Mouse (Mus musculus) liver, postnatal 0 days (tissue): ENCODE data around the gene Fam171a2. TPM values are rescaled to one million over a fixed set of nuclear protein-coding genes. Genes with fewer than 3 reads are reported as not detected.

Experiments
- ATAC-seq: fragments of 200-750 bp; cut with Nextera tagmentation; 2 replicates; pipeline ENCODE4 v1.8.0; 2017; ENCODE audit warnings: mild to moderate bottlenecking, moderate library complexity
- DNase-seq: peaks from one replicate; pipeline ENCODE4 v3.0.0-alpha.2; 2016
- H3K27ac ChIP-seq: fragments of 300-500 bp; sonication (generic); 2 replicates; pipeline ENCODE4 v1.5.1; 2014; ENCODE audit warnings: antibody characterized with exemption, moderate library complexity, mild to moderate bottlenecking, low read depth
- H3K27me3 ChIP-seq: fragments of 300-500 bp; sonication (generic); 2 replicates; pipeline ENCODE4 v1.6.1; 2014; ENCODE audit warnings: low read length, control low read depth, mixed read lengths; ENCODE audit not compliant: insufficient read depth
- H3K36me3 ChIP-seq: fragments of 300-500 bp; sonication (generic); replicated peaks from 2 replicates; pipeline ENCODE4 v1.6.1; 2014; ENCODE audit warnings: mild to moderate bottlenecking, control low read depth, low read length, moderate library complexity, mixed read lengths; ENCODE audit not compliant: insufficient read depth
- H3K4me1 ChIP-seq: fragments of 300-500 bp; sonication (generic); 2 replicates; pipeline ENCODE4 v1.6.1; 2014; ENCODE audit warnings: antibody characterized with exemption, mild to moderate bottlenecking, control low read depth; ENCODE audit not compliant: insufficient read depth
- H3K4me2 ChIP-seq: fragments of 300-500 bp; sonication (generic); 2 replicates; pipeline ENCODE4 v1.6.1; 2014; ENCODE audit warnings: low read depth, mild to moderate bottlenecking, low read length, moderate library complexity, mixed read lengths
- H3K4me3 ChIP-seq: fragments of 300-500 bp; sonication (generic); 2 replicates; pipeline ENCODE4 v1.5.1; 2014; ENCODE audit warnings: low read depth, low read length
- H3K9ac ChIP-seq: fragments of 300-500 bp; sonication (generic); replicated peaks from 2 replicates; pipeline ENCODE4 v1.6.1; 2014; ENCODE audit warnings: mild to moderate bottlenecking, moderate library complexity
- H3K9me3 ChIP-seq: fragments of 300-500 bp; sonication (generic); 2 replicates; pipeline ENCODE4 v1.6.1; 2016; ENCODE audit warnings: mild to moderate bottlenecking, control low read depth, low read length, mixed read lengths
- CTCF ChIP-seq: sonication (generic); IDR thresholded peaks from 2 replicates; pipeline ENCODE4 v1.5.1; 2016; ENCODE audit warnings: antibody characterized with exemption, low read depth
- EP300 ChIP-seq: IDR thresholded peaks from 2 replicates; pipeline ENCODE4 v1.6.1; 2016; ENCODE audit warnings: antibody characterized with exemption, low read depth, mild to moderate bottlenecking
- WGBS: fragments of 180-500 bp; shearing (Covaris S2); extraction: QIAGEN DNeasy Blood & Tissue Kit; methylation state at CpG from one replicate; pipeline ENCODE4 v1.1.7; 2014; ENCODE audit not compliant: insufficient replicate concordance; 5-methylcytosine and 5-hydroxymethylcytosine counted together
- polyA plus RNA-seq: library from polyadenylated mRNA; unstranded; fragments of >200 nt; fragmentation: Nextera tagmentation; extraction: Ambion mirVana; gene quantifications from 2 replicates; pipeline ENCODE4 v1.2.1, GENCODE M21; 2015

Fam171a2 gene
- polyA plus RNA-seq, 1 experiment from 2014 or later = 0.23 TPM

DNA sequence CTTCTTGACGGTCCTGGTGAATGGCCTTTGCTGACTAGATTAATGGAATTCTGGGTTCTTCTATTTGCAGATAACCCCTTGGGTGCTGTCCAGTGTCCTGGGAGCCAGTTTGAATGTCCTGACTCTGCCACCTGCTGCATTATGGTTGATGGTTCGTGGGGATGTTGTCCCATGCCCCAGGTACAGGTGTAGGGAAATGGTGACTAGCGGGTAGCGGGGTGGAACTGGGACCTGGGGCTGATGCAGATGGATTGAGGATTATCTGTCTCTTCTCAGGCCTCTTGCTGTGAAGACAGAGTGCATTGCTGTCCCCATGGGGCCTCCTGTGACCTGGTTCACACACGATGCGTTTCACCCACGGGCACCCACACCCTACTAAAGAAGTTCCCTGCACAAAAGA lies 13.6 kb downstream of the Fam171a2 start:
- H3K4me2 ChIP-seq = 0 out of 2 replicates have a peak overlapping the region, but pooled peaks have one; percentile 61
- no peak overlapping the region for H3K4me3 ChIP-seq
- DNase-seq (no peak), ATAC-seq (no peak)
- H3K27me3 ChIP-seq = peaks cover 16% of the 10 kb centered on the region
- no peak overlapping the region for H3K27ac ChIP-seq
- no peak overlapping the region for H3K9ac ChIP-seq
- peaks cover 18% of the 10 kb centered on the region for H3K36me3 ChIP-seq
- H3K9me3 ChIP-seq = no peaks in the 10 kb centered on the region
- WGBS = 84% methylated on average over 7 of the region's 7 CpGs
- TF ChIP-seq EP300 (no peak), CTCF (no peak)
- peaks cover 26% of the 10 kb centered on the region for H3K4me1 ChIP-seq

DNA sequence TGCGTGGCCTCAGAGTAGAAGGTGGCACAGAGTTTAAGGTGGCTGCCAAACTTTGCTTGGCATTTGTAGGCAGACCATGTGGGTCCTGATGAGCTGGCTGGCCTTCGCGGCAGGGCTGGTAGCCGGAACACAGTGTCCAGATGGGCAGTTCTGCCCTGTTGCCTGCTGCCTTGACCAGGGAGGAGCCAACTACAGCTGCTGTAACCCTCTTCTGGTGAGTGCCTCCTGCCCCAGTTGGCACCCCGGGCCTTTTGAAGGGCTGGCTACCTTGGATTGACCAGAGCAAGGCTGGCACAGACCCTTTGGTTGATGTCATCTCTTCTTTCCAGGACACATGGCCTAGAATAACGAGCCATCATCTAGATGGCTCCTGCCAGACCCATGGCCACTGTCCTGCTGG lies 14.6 kb downstream of the Fam171a2 start:
- DNase-seq = no peak
- Histone ChIP-seq H3K27ac (peak overlapping the region; percentile 82), H3K27me3 (peaks cover 7% of the 10 kb centered on the region), H3K4me2 (peak overlapping the region; percentile 61), H3K4me1 (peaks cover 21% of the 10 kb centered on the region), H3K36me3 (peaks cover 18% of the 10 kb centered on the region), H3K9me3 (no peaks in the 10 kb centered on the region), H3K4me3 (peak overlapping the region; percentile 34; the same call in 1 of the 2 replicates), H3K9ac (no peak overlapping the region)
- TF ChIP-seq EP300 (no peak), CTCF (no peak)
- ATAC-seq = no peak
- 77% methylated on average over 6 of the region's 6 CpGs for WGBS

DNA sequence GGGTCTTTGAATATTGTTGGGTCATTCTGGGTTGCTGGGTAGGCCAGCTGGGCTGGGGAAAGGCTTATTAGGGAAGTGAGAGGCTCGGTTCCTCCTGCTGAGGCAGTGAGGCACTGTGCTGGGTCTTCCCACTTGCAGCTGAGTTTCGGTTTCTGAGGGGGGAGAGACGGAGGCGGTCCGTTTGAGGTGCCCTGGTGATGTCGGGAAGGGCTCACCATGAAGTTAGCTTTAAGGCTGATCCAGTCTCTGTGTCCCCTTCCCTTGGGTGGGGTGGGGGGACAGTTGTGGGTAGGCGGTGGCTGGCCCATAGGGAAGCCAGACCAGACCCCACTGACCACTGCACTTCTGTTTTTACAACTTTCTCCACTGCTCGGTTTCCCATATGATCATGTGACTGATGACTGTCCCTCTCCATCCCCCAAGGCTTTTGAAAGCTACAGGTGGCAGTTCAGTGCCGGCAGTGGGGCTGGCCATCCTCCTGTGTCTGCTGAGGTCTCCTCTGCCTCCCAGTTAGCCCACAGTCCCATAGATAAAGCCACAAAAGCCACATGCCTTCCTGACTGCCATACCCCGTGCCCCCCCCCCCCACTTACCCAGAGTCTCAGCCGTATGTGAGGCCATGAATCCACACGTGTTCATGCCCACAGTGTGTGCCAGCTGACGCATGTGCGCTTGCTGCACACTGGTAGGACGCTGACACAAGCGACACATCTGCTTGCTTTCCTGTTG lies 15.2 kb downstream of the Fam171a2 start:
- Histone ChIP-seq H3K4me3 (peak overlapping the region; percentile 34), H3K4me1 (peaks cover 18% of the 10 kb centered on the region), H3K4me2 (peak overlapping the region; percentile 61), H3K9ac (no peak overlapping the region; the same call in 1 of the 2 replicates), H3K27me3 (peaks cover 4% of the 10 kb centered on the region; the same call in 1 of the 2 replicates), H3K27ac (peak overlapping the region; percentile 82), H3K9me3 (no peaks in the 10 kb centered on the region), H3K36me3 (peaks cover 18% of the 10 kb centered on the region)
- no peak for TF ChIP-seq EP300
- no peak for TF ChIP-seq CTCF
- DNase-seq = peak; percentile 64
- WGBS = 25% methylated on average over 16 of the region's 16 CpGs
- ATAC-seq = peak; percentile 14; the same call in 1 of the 2 replicates

DNA sequence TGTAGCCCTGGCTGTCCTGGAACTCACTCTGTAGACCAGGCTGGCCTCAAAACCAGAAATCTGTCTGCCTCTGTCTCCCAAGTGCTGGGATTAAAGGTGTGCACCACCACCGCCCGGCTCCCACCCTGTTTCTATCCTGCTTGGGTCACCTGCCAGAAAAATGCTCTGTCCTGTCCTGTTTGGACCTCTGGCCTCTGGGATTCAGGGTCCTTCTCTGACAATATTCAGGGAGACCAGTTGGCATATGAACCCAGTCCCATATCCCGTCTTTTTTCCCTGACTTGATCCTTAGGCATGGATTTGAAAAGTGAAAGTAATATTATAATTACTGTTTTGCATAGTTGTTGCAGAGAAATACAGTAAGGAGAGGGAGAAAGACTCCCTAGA lies 15.8 kb downstream of the Fam171a2 start:
- H3K27me3 ChIP-seq = no peaks in the 10 kb centered on the region
- peak overlapping the region; percentile 34 for H3K4me3 ChIP-seq
- H3K27ac ChIP-seq = peak overlapping the region; percentile 82
- H3K9ac ChIP-seq = no peak overlapping the region
- TF ChIP-seq CTCF (no peak), EP300 (no peak)
- H3K9me3 ChIP-seq = no peaks in the 10 kb centered on the region
- 66% methylated on average over 3 of the region's 3 CpGs for WGBS
- peak overlapping the region; percentile 61 for H3K4me2 ChIP-seq
- no peak for ATAC-seq
- peaks cover 18% of the 10 kb centered on the region for H3K4me1 ChIP-seq
- peaks cover 18% of the 10 kb centered on the region for H3K36me3 ChIP-seq
- DNase-seq = no peak

DNA sequence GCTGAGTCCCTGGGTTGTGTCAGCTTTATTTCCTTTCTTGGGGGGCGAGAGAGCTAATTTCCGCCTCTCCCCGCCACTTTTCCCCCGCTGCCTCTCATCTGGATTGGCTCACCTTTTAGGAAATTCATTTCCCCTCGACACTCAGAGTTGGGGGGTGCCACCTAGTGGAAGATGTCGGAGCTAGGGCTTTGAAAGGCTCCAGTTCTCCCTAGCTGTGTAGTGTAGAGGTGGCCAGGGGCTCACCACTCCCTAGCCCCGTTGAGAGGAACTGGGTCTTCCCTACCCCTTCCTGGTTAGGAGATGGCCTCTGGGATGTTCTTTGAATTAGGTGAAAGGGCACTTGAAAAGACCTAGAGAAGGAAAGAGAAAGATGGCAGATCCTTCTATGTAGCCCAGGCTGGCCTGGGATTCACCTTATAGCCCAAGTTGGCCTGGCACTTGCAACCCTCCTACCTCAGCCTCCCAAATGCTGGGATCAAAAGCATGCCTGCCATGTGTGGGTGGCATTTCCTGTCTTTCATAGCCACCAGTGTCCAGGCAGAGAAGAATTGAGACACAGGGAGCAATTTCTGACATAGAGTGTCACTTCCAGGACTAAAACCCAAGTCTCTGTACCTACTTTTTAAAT lies 16.4 kb downstream of the Fam171a2 start:
- no peaks in the 10 kb centered on the region for H3K27me3 ChIP-seq
- H3K9me3 ChIP-seq = no peaks in the 10 kb centered on the region
- TF ChIP-seq EP300 (no peak), CTCF (peak; percentile 87)
- WGBS = 0% methylated on average over 7 of the region's 7 CpGs
- peak overlapping the region; percentile 88 for H3K27ac ChIP-seq
- H3K4me3 ChIP-seq = peak overlapping the region; percentile 83
- ATAC-seq (peak; percentile 26), DNase-seq (peak; percentile 84)
- H3K4me2 ChIP-seq = peak overlapping the region; percentile 99
- H3K36me3 ChIP-seq = peaks cover 17% of the 10 kb centered on the region
- peaks cover 18% of the 10 kb centered on the region for H3K4me1 ChIP-seq
- peak overlapping the region; percentile 82 for H3K9ac ChIP-seq

DNA sequence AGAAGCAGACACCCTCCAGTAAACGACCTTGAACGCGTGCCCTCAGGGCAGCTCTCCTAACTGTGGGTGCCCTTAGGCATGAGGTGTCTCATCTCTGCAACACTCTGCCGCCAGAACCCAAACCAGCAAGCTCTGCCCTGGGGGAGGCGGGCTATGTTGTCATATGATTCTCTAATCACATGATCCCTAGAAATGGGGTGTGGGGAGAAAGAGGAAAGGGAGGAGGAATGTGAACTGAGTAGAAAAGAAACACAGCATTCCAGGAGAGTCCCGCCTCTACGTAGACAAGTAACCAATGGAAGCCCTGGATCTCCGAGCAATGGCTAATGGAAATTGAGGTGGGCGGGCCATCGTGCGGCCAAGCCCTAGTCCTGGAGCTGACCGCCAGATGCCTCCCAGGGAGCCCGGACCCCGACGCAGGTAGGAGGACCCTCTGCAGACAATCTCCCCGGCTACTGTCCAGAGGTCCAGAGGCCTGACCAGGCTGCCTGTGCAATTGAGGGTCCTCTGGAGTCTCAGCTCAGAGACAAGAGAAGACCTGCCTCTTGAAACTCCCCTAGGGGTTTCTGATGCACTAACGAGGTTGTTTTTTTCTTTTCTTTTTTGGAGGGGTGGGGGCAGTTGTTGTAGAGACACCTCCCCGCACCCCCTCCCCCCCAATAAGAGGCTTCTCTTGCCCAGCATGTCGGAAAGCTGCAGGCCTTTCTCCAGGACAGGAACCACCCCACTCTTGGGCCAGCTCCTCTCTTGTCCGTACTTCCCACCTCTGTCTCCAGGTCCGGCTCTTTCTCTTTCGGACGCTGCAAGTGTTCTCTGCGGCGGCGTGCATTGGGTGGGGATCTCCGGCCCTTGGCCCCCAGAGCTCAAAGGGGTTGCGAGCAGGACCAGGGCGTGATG lies 17.1 kb downstream of the Fam171a2 start, which contains the start of gene Grn:
Grn (plus strand) TSS at position 195 of the 897 bp plus-strand sequence.
- under 1% methylated on average over 29 of the region's 29 CpGs for WGBS
- Histone ChIP-seq H3K27me3 (no peaks in the 10 kb centered on the region), H3K4me3 (peak within 1 kb of the TSS; percentile 83), H3K4me1 (peaks cover 18% of the 10 kb centered on the region), H3K27ac (peak within 1 kb of the TSS; percentile 88), H3K36me3 (peaks cover 10% of the 10 kb centered on the region), H3K9ac (peak within 1 kb of the TSS; percentile 82), H3K9me3 (no peaks in the 10 kb centered on the region), H3K4me2 (peak within 1 kb of the TSS; percentile 99)
- peak; percentile 86 for ATAC-seq
- TF ChIP-seq CTCF (no peak), EP300 (0 out of 2 replicates have a peak, but pooled peaks have one; percentile 19)
- peak; percentile 85 for DNase-seq
